Mouse (Mus musculus): ENCODE measurements around the gene Fer.

- TF ChIP-seq CTCF (IDR thresholded peaks at IDR 0.05; ENCODE audit: insufficient read depth, low read depth, low read length) (no peak), POLR2A (IDR thresholded peaks at IDR 0.05; ENCODE audit: insufficient read depth, low read depth, low read length) (no peak)
Observed at GRCm38 (mm10) chr17:63925581-63925980, 62.7 kb downstream of the Fer start.
